Mouse (Mus musculus) kidney, adult 9 months (tissue): Measurements from ENCODE around the gene Map3k12.

Experiments used
- DNase-seq: peaks from one replicate; pipeline ENCODE4 v3.0.0; 2022

The Map3k12 gene

DNA sequence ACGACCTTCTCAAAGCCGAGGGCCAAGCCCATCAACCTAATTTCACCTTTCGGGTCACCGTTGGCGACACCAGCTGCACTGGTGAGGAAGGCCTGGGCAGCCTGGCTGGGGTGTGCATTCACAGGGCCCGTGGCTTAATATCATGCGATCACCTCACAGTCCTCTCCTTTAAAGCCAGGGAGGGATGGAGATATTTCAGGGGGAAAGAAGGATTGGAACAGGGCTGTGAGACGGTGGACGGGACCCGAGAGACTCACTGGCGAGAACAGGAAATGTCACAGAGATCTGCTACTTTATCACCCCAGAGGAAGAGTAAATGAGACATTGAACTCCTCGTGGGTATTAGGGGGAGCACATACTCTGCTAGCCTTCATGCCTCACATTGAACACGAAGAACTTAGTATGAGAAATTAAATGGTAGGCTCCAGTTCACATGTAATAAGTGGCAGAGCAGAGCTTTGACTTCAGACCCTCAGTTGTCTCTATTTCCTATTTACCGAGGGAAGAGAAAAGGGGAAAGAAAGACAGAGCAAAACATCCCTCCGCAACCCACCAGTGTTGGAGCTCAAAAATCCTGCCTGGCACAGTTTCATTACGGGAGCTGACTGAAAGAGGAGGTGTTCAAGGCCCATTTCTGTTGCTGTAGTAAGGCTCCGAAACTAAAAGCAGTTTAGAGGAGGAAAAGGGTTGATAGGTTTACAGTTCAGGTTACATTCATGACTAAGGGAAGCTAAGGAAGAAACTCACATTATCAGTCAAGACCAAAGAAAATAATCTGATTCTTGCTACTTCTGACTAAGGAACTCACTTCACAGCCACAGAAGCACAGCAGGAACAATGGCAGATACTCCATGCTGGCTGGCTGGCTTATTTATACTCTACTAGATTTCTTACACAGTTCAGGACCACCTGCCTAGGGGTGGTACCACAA is 2.6 kb upstream of the Map3k12 start:
- DNase-seq = no peak

DNA sequence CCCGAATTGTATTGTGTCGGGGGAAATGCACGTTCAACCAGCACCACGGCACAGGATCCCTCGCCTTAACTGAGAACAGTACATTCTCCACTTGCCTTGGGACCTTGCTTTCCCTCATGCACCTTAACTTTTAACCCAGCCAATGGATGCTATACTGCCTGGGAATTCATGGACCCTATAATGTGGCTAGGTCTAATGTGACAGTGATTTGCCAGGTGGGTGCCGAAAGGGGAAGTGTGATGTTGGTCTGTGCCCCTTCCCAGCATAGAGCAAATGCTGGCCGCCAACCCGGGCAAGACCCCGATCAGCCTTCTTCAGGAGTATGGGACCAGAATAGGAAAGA is 2.0 kb upstream of the Map3k12 start:
- no peak for DNase-seq

DNA sequence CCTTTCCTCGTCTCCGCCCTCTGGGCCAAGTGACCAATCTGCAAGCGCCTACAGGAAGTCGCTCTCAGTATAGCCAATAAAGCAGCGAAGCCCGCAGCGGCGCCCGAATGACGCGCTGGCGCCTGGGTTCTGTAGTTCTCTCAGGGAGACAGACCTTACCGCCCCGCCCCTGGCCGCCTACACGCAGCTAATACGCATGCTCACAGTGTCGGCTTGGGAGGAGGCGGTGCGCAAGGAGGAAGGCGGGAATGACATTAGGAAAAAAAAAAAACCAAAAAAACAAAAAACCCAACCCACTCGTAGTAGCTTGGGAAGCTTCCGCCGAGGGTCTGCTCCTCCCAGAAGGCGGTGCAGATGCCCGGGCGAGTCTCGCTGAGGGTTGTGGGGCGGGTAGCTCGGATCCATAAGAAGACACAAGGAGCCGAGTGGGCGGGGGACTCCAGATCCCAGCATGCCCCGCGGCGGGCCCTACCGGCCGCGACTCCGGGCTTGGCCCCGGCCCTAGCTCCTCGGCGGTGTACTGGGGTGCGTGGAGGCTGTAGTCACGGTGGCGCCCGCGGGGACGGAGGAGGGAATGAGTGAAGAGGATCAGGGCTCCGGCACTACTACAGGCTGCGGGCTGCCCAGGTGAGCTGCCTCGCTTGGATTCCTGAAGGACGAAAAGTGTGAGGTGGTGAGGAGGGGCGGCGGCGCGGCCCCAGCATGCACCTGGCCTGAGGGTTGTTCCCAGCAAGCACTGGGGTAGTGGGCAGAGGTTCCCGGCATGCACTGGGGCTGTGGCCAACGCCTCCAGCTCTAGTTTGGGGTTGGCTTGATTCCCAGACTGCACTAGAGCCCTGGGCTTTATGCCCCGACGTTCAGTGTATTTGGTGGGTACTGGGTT is 1.4 kb upstream of the Map3k12 start, which contains the start of gene Tarbp2:
Gene Tarbp2, plus strand, starts transcription at position 217 of the 883 bp plus-strand sequence.
- DNase-seq = peak; percentile 100

- DNase-seq = no peak
Observed at GRCm38 (mm10) chr15:102517631-102517975, 739 bp upstream of the Map3k12 start.

DNA sequence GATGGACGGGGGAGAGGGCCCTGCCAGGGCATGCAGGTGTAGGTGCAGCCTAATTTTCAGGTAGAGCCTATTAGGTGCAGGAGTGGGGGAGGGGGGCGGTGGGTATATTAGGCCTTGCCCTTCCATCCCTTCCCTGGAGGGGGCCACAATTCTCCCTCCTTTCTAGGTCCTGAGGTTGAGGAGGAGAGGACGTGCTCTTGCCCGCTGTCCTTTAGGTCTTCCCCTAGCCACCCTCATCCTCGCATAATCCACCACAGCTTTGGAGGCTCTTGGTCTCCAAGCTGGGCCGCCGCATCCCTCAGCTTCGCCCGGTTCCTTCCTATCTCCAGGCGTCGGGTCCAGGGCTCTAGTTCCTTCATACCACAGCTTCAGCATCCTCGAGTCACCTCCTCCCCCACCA is 571 bp downstream of the Map3k12 start:
- no peak for DNase-seq

DNA sequence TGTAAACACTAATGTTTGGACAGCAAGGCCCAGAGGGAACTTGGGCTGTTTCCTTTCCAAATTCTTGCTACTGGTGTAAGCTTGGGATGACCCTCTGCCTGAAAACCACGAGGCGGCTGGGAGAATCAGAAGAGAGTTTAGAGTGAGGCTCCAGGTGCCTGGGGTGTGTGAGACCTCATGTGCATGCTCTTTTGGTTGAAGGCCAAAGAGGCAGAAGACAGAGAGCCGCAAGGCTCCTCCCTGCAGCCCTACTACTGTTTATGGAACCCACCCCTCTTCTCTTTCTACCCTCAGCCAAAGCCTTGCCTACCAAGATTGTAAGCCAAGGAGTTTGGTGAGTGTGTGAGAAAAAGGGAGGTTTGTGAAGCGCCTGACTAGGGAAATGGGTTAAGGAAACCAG is 1.1 kb downstream of the Map3k12 start:
- DNase-seq = no peak

- DNase-seq = no peak
Observed at GRCm38 (mm10) chr15:102515261-102515660, 1.6 kb downstream of the Map3k12 start.

- DNase-seq = no peak
Observed at GRCm38 (mm10) chr15:102513004-102513403, 3.9 kb downstream of the Map3k12 start.

GRCm38 (mm10) chr15:102512471-102512870 is 4.4 kb downstream of the Map3k12 start:
- DNase-seq = no peak

DNA sequence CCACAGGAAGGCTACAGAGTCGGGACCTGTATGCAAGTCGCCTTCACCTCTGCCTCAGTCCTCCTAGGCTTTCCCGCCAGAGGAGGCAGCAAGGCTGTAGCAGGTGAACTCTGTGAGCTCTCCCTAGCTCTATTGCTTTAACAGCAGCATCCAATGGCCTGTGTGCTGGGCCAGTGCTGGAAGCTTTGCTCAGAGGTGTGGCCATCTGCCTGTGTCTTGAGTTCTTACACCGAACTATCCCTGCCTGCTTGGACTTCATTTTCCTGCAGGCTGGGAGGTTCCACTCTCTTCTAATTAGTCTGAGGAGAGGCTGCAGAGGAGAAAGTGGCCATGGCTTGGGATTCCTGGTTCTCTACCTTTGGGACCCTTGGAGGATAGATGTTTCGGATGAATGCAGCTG is 4.9 kb downstream of the Map3k12 start:
- no peak for DNase-seq

GRCm38 (mm10) chr15:102511285-102511833 is 5.5 kb downstream of the Map3k12 start:
- no peak for DNase-seq

DNA sequence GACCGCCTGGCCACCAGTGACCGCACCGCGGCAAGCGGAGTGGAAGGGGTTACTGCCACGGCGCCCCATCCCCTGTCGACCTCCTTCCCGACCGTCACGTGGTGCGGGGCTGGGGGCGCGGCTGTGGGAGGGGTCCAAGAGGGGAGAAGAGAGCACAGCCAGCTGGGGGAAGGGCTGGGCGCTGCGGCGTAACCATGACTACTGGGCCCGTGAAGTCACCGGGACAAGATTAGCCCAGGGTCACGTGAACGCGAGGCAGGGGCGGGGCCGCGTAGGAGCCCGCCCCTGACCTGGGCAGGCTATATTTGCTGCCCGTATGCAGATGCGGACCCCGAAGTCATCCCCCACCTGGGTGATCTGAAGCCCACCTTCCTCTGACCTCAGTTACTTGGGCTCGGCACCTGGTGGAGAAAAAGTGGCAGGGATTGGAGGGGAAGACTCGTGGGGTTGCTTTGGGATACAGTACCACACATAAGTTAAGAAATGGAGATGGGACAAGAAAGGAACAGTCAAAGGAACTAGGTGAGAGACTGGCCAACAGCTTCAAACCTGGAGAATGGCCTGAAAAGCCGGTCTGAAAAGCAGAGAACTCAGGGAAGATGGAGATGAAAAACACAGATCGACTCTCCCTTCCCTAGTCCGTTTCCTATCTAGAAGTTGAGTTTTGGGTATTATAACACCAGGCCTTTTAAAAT is 6.1 kb downstream of the Map3k12 start:
- DNase-seq = peak; percentile 84

DNA sequence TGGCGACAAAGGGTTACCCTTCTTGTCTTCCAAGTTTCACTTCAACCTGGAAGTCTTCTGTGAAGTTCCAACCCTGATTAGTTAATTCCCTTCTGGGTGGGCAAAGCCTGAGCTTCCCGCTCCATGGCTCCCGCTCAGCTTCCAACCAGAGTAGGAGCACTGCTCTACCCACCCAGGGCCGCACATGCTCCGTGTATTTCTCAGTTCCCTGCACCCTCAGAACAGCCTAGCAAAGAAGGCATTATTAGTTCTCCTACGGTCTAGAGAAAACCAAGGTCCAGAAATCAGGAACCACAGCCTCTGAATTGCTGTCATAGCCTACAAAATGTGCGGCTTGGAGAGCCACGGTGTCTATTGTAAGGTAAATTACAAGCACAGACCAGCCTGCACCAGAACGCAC is 6.8 kb downstream of the Map3k12 start:
- no peak for DNase-seq

DNA sequence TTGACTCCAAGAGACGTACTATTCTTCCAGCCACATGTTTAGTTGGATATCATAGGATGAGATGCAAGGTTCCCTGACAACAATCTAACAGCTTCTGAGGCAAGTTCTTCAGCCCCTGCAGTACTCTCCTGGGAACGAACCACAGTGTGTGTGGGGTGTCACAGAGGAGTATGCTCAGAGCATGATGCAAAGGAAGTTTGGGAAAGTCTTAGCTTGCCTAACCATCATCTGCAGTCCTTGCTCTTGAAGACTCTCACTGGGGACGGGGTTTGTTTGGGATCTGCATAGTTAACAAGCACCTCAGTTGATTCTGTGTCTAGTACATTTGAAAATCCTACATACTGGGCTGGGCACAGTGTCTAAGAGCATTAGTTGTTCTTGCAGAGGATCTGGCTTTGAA is 8.5 kb downstream of the Map3k12 start:
- DNase-seq = no peak

- DNase-seq = no peak
Observed at GRCm38 (mm10) chr15:102507561-102507960, 9.3 kb downstream of the Map3k12 start.

- no peak for DNase-seq
Observed at GRCm38 (mm10) chr15:102506864-102507263, 10.0 kb downstream of the Map3k12 start.

DNA sequence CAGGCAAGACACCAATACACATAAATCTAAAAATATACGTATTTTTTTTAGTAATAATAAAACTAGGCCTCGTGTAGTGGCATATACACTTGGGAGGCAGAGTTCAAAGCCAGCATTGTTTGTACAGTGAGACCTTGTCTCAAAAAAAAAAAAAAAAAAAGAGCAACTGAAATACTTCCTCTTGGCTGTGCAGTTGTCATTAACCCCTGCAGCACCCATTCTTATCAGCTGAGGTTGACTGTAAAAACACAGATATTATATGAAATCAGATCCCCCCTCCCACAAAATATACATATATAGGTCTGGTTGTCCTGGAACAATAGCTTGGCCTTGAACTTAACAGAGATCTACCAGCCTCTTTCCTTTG is 10.4 kb downstream of the Map3k12 start:
- DNase-seq = no peak

DNA sequence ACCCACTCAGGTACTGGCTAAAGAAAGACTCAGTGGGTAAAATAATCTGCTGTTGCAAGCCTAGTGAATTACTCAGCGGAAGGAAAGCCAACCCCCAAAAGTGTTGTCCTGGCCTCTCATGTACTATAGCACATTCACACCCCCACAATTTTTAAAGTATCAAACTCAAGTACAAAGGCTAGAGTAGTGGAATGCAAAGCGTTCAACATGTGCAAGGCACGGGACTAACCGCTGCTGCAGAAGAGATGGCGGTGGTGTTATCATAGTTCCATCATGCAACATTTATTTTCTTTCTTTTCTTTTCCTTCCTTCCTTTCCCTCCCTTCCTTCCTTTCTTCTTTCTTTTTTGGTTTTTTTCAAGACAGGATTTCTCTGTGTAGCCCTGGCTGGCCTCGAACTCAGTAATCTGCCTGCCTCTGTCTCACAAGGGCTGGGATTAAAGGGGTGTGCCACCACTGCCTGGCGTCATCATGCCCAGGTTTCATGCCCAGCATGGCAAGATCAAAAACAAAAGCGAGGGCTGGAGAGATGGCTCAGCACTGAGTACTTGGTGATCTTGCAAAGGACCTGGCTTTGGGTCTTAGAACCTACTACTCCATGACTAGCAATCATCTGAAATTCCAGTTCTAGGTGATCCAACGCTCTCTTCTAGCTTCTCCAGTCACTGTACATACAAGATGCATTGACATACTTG is 10.9 kb downstream of the Map3k12 start:
- DNase-seq = no peak

DNA sequence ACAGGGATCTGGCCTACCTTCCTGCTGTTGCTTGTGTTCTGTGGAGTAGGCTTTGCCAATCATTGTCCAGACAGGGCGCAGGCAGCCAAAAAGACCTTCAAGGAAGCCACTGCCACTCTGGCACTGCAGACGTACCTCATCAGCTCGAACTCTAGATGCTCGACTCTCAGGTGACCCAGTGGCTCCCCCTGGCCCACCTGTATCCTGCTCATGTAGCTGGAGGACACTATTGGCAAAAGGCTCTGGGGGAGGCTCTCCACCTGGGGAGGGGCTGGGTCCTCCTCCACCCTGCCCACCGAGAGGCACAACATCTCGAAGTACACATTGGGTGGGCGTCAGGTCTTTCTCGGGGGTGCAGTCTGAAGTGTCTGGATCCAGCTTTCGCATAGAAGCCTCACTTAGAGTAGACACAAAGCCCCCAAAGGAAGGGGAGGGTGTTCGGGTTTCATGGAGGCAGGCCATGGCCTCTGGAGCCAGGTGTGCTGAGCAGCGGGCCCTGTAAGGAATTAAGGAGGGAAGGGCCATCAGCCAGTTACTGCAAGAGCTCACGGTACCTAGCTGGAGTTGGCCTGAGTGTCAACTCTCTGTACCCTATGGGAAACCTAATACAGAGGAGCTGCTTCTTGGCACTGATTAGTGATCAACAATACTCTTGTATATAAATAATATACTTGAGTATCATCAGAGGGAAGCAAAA is 11.6 kb downstream of the Map3k12 start:
- DNase-seq = no peak

- no peak for DNase-seq
Observed at GRCm38 (mm10) chr15:102503924-102504782, 12.7 kb downstream of the Map3k12 start.

- no peak for DNase-seq
Observed at GRCm38 (mm10) chr15:102503447-102503846, 13.4 kb downstream of the Map3k12 start, which contains the start of gene Gm10337. Gene Gm10337, plus strand, starts transcription at chr15:102503722.
